In genomic region chr11:104010021-104010420, GRCm38 (mm10) we compare ENCODE assay signal across 23 mouse cellular contexts. TPM values are rescaled to one million over a fixed set of nuclear protein-coding genes. Genes with fewer than 3 reads are reported as not detected.
A peak's percentile ranks its signal among the peaks of the same experiment; 100 is the strongest.
DNase-seq lines count a peak whose midpoint lies in the region; ATAC-seq and TF ChIP-seq lines count a peak whose summit lies in the region.
"Had no signal": no experiment of that assay in that cellular context is flagged by ENCODE, and none has a peak within 500 bp of the region (broad histone marks: within the 10 kb centered on the region; RNA-seq: fewer than 3 reads in every experiment).

No protein-coding gene starts in this region.

- TF ChIP-seq POLR2A in CH12.LX (IDR thresholded peaks at IDR 0.05; ENCODE audit: low read depth, low read length) = no peak

- WGBS in midbrain, embryonic 11.5 days = 90% methylated on average over 5 of the region's 5 CpGs
- WGBS in midbrain, embryonic 16.5 days = 95% methylated on average over 5 of the region's 5 CpGs

- H3K36me3 ChIP-seq in midbrain, embryonic 11.5 days (ENCODE audit: control insufficient read depth, insufficient read depth, low read length) = no peaks in the 10 kb centered on the region
- no peaks in the 10 kb centered on the region for H3K36me3 ChIP-seq in midbrain, embryonic 16.5 days (ENCODE audit: control insufficient read depth, insufficient read depth, low read length)
- H3K36me3 ChIP-seq in CH12.LX (replicated peaks in 1 of 2; ENCODE audit: control insufficient read depth in 1 of 2, insufficient read depth in 1 of 2, low read length in 1 of 2) = no peaks in the 10 kb centered on the region
- H3K36me3 ChIP-seq in splenic B cell, adult 2 months (ENCODE audit: control insufficient read depth, insufficient read depth, low read length, poor library complexity, severe bottlenecking) = no peaks in the 10 kb centered on the region
- H3K36me3 ChIP-seq: G1E had no signal

- TF ChIP-seq CTCF in CH12.LX (conservative IDR thresholded peaks at IDR 0.05 in 1 of 2, IDR thresholded peaks at IDR 0.05 in 1 of 2; ENCODE audit: low read depth in 2 of 2, low read length in 2 of 2) = no peak

- no peak overlapping the region for H3K4me3 ChIP-seq in midbrain, embryonic 11.5 days (ENCODE audit: low read depth, low read length)
- no peak overlapping the region for H3K4me3 ChIP-seq in midbrain, embryonic 16.5 days (ENCODE audit: low read depth, low read length)
- no peak overlapping the region for H3K4me3 ChIP-seq in CH12.LX (replicated peaks in 1 of 3; ENCODE audit: low read depth in 2 of 3, low read length in 2 of 3, poor library complexity in 1 of 3)

- in situ Hi-C loops in CH12.LX (cut with MboI; ENCODE audit: low pct_ligation_motif_present, low pct_unique_long_range_greater_than_20kb, low sequenced_read_pairs) = loop anchor here (5.0 kb wide), 1 partner anchor 152 kb away; no protein-coding TSS in a partner anchor

- H3K4me2 ChIP-seq in midbrain, embryonic 11.5 days = no peak overlapping the region
- no peak overlapping the region for H3K4me2 ChIP-seq in midbrain, embryonic 16.5 days (ENCODE audit: low read length)
- no peak overlapping the region for H3K4me2 ChIP-seq in CH12.LX (ENCODE audit: insufficient read depth, low read depth, poor library complexity, severe bottlenecking)

- peak; percentile 69 for DNase-seq in midbrain, embryonic 11.5 days (ENCODE audit: low spot score, missing footprints)
- DNase-seq in A20 (ENCODE audit: low read depth, low spot score) (peak; percentile 78), CH12.LX (ENCODE audit: extremely low read depth) (peak; percentile 73), liver (no peak)
- peak; percentile 24 for DNase-seq in splenic B cell, adult 2 months (ENCODE audit: low read depth, low spot score)
- no peak for DNase-seq in yolk sac, embryonic 10.5 days (ENCODE audit: low spot score)
- no peak for DNase-seq in frontal cortex, postnatal 14 days (ENCODE audit: low spot score in 2 of 2)
- DNase-seq: adrenal gland, adult 2 months; adrenal gland, adult 8-10 months; adrenal gland, postnatal 10 days; adrenal gland, postnatal 14 days; adrenal gland, postnatal 25 days; adrenal gland, postnatal 36 days; B cell, adult 2 months; cerebellum, adult 11 months; cerebellum, adult 11-12 months; cerebellum, adult 18-20 months; cerebellum, adult 2 months had no signal

- no peak for ATAC-seq in midbrain, embryonic 11.5 days (ENCODE audit: low FRiP score)
- ATAC-seq in midbrain, embryonic 16.5 days = no peak
- ATAC-seq: activated CD4-positive, CD25-positive, alpha-beta regulatory T cell, adult 4 months; CD4-positive, CD25-positive, alpha-beta regulatory T cell, adult 4 months; Patski had no signal

- H3K9ac ChIP-seq in midbrain, embryonic 11.5 days (ENCODE audit: low read length) = no peak overlapping the region
- H3K9ac ChIP-seq in midbrain, embryonic 16.5 days (ENCODE audit: low read depth, low read length) = no peak overlapping the region
- no peak overlapping the region for H3K9ac ChIP-seq in CH12.LX (ENCODE audit: insufficient read depth, low read depth)

- H3K27ac ChIP-seq in midbrain, embryonic 11.5 days (ENCODE audit: low read depth, low read length) = no peak overlapping the region
- H3K27ac ChIP-seq in midbrain, embryonic 16.5 days (ENCODE audit: low read length) = no peak overlapping the region
- no peak overlapping the region for H3K27ac ChIP-seq in CH12.LX (ENCODE audit: insufficient read depth, low read depth)

- no peaks in the 10 kb centered on the region for H3K9me3 ChIP-seq in midbrain, embryonic 11.5 days (ENCODE audit: control insufficient read depth, low read length)
- no peaks in the 10 kb centered on the region for H3K9me3 ChIP-seq in midbrain, embryonic 16.5 days (replicated peaks; ENCODE audit: control insufficient read depth, low read length, poor library complexity, severe bottlenecking)
- no peaks in the 10 kb centered on the region for H3K9me3 ChIP-seq in CH12.LX (replicated peaks; ENCODE audit: low read length)
- H3K9me3 ChIP-seq: G1E had no signal

- H3K4me1 ChIP-seq in midbrain, embryonic 11.5 days (ENCODE audit: control insufficient read depth, insufficient read depth, low read length) = no peaks in the 10 kb centered on the region
- H3K4me1 ChIP-seq in midbrain, embryonic 16.5 days (ENCODE audit: control insufficient read depth, insufficient read depth, low read length) = no peaks in the 10 kb centered on the region
- peaks cover 45 to 100% of the 10 kb centered on the region in 2 experiments for H3K4me1 ChIP-seq in CH12.LX (ENCODE audit: control insufficient read depth in 1 of 2, insufficient read depth in 2 of 2)

- H3K79me2 ChIP-seq in CH12.LX (replicated peaks; ENCODE audit: control insufficient read depth, extremely low read depth, insufficient read depth, poor library complexity, severe bottlenecking) = no peaks in the 10 kb centered on the region

- no peak; the same call in 1 of the 2 replicates for TF ChIP-seq RAD21 in CH12.LX (IDR thresholded peaks at IDR 0.05; ENCODE audit: low read depth, low read length)

- dilution Hi-C loops in CH12.LX (cut with MboI; ENCODE audit: extremely low pct_ligation_motif_present, extremely low pct_unique_long_range_greater_than_20kb, low sequenced_read_pairs) = no loop called here

- TF ChIP-seq EP300 in CH12.LX (IDR thresholded peaks at IDR 0.05; ENCODE audit: low read length) = peak; percentile 75

- H3K27me3 ChIP-seq in midbrain, embryonic 11.5 days (ENCODE audit: control insufficient read depth, insufficient read depth, low read length) = no peaks in the 10 kb centered on the region
- no peaks in the 10 kb centered on the region for H3K27me3 ChIP-seq in midbrain, embryonic 16.5 days (ENCODE audit: control insufficient read depth, insufficient read depth, low read depth, low read length)
- H3K27me3 ChIP-seq in CH12.LX (replicated peaks) = no peaks in the 10 kb centered on the region
- H3K27me3 ChIP-seq in splenic B cell, adult 2 months (ENCODE audit: control insufficient read depth, insufficient read depth, low read length, poor library complexity, severe bottlenecking) = no peaks in the 10 kb centered on the region

TF ChIP-seq in CH12.LX, 34 proteins besides CTCF, POLR2A, EP300 and RAD21:
- TF ChIP-seq MEF2A (IDR thresholded peaks at IDR 0.05; ENCODE audit: borderline replicate concordance, low read depth, low read length) (peak; percentile 91), ETS1 (conservative IDR thresholded peaks at IDR 0.05; ENCODE audit: low read depth, low read length) (peak; percentile 83), BHLHE40 (IDR thresholded peaks at IDR 0.05; ENCODE audit: low read depth, low read length) (peak; percentile 36; the same call in 1 of the 2 replicates), SMC3 (IDR thresholded peaks at IDR 0.05; ENCODE audit: low read depth, low read length) (no peak), TCF12 (IDR thresholded peaks at IDR 0.05; ENCODE audit: low read depth, low read length) (peak; percentile 60; the same call in 1 of the 2 replicates)
TF ChIP-seq in CH12.LX: peak in this region for 4.

RNA-seq across cellular contexts. Expression of gene Arf2, which starts 43.5 kb away (rescaled TPM):
- polyA plus RNA-seq in midbrain, embryonic 11.5 days (2014; fragmentation: Nextera tagmentation; extraction: Ambion mirVana) = 152 and 162 TPM in 2 replicates
- 247 TPM in 2 replicates for polyA plus RNA-seq in midbrain, embryonic 16.5 days (2015; fragmentation: Nextera tagmentation; extraction: Ambion mirVana)
- total RNA-seq in CH12.LX (2012; rRNA removed) (13.3 and 16.8 TPM in 2 replicates), CH12.LX (2014; rRNA removed) (24.7 and 27.8 TPM in 2 replicates)
- 14.9 and 25.2 TPM in 2 replicates for polyA plus RNA-seq in CH12.LX (2012; ENCODE audit: insufficient read length, low read depth)

RNA-seq across cellular contexts. Expression of gene Nsf, which starts 56.2 kb away (rescaled TPM):
- polyA plus RNA-seq in midbrain, embryonic 11.5 days (2014; fragmentation: Nextera tagmentation; extraction: Ambion mirVana) = 59.1 and 65.4 TPM in 2 replicates
- 223 and 248 TPM in 2 replicates for polyA plus RNA-seq in midbrain, embryonic 16.5 days (2015; fragmentation: Nextera tagmentation; extraction: Ambion mirVana)
- total RNA-seq in CH12.LX (2012; rRNA removed) (46.9 and 50.9 TPM in 2 replicates), CH12.LX (2014; rRNA removed) (48.1 and 50.0 TPM in 2 replicates)
- 95.0 and 99.3 TPM in 2 replicates for polyA plus RNA-seq in CH12.LX (2012; ENCODE audit: insufficient read length, low read depth)

Comparison
In these comparisons a context has a peak if more than half of its experiments do, and no peak if none do; other contexts are left out.
1. DNase-seq: peak in midbrain, embryonic 11.5 days (single experiment), A20 (single experiment), CH12.LX (single experiment) and splenic B cell, adult 2 months (single experiment); none in liver (single experiment), yolk sac, embryonic 10.5 days (single experiment) and frontal cortex, postnatal 14 days (0 of 2).